Mouse (Mus musculus): ENCODE data around the gene Nr6a1. TPM values are rescaled to one million over a fixed set of nuclear protein-coding genes. Genes with fewer than 3 reads are reported as not detected.

Nr6a1 gene
- polyA plus RNA-seq, 1 experiment from 2014 or later, result 1.9 TPM

DNA sequence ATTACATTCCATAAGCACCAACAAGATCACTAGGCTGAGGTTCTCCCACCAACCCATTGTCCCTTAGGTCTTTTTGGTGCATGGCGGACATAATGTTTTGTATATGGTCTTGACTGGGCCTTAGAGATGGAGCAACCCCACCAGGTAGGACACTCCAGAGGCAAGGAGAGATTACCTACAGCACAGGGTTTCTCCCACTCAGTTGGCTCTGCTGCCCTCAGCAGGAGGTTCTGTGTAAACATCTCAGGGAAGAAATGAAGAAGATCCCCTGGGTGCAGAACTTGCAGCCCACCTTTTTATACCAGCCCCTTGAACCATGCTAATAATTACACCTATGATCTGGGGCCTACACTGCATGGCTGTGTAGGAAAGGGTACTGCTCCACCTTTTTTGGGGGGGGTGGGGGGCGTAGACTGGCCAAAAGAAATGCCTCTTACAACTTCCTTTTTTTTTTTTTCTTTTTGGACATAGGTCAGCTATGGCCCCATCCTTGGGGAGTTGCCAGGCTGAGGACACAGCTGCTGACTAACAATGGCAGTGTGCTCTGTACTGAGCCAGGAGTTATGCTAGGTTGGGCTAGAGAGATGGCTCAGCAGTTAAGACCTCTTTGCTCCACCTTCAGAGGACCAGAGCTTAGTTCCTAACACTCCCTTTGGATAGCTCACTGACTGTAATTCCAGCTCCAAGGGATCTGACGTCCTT is 17.1 kb upstream of the Nr6a1 start:
- ATAC-seq (ENCODE audit: insufficient read depth), result 0 out of 2 replicates have a peak, but pooled peaks have one; percentile 33
- no peak overlapping the region for H3K4me2 ChIP-seq
- no peaks in the 10 kb centered on the region for H3K9me3 ChIP-seq (ENCODE audit: low read depth, low read length)
- peak; percentile 24 for DNase-seq
- no peak overlapping the region for H3K4me3 ChIP-seq (ENCODE audit: low read depth, low read length)
- H3K4me1 ChIP-seq (ENCODE audit: insufficient read depth), result no peaks in the 10 kb centered on the region
- TF ChIP-seq CTCF (IDR thresholded peaks at IDR 0.05; ENCODE audit: low read depth), result no peak
- WGBS, result 67% methylated on average over 3 of the region's 3 CpGs
- H3K27ac ChIP-seq (ENCODE audit: low read depth), result no peak overlapping the region
- no peaks in the 10 kb centered on the region for H3K36me3 ChIP-seq (ENCODE audit: insufficient read depth)
- H3K27me3 ChIP-seq (ENCODE audit: insufficient read depth, low read length), result no peaks in the 10 kb centered on the region
- no peak overlapping the region for H3K9ac ChIP-seq

DNA sequence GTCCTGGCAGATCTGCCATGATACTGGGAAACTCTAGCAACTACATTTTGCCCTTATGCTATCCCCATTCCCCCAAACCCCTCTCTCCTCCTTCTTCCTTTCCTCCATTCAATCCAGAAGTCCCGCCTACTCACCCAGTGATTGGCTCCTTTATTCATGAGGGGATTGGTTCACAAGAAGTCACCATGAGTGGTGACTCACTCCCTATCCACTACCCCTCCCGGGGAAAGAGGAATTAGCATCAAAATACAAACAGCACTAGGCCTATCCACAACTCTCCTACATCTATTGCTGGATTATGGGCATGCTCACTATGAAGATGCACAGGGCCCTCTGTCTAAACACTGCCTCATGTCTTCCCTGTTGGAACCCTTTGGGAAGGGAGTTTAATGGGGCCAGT is 16.5 kb upstream of the Nr6a1 start:
- Histone ChIP-seq H3K36me3 (ENCODE audit: insufficient read depth) (no peaks in the 10 kb centered on the region), H3K27me3 (ENCODE audit: insufficient read depth, low read length) (no peaks in the 10 kb centered on the region), H3K4me3 (ENCODE audit: low read depth, low read length) (no peak overlapping the region), H3K27ac (ENCODE audit: low read depth) (no peak overlapping the region), H3K4me1 (ENCODE audit: insufficient read depth) (no peaks in the 10 kb centered on the region), H3K9ac (no peak overlapping the region), H3K4me2 (no peak overlapping the region), H3K9me3 (ENCODE audit: low read depth, low read length) (no peaks in the 10 kb centered on the region)
- DNase-seq (no peak), ATAC-seq (ENCODE audit: insufficient read depth) (no peak)
- WGBS, result 47% methylated on average over 2 of the region's 2 CpGs
- no peak for TF ChIP-seq CTCF (IDR thresholded peaks at IDR 0.05; ENCODE audit: low read depth)

DNA sequence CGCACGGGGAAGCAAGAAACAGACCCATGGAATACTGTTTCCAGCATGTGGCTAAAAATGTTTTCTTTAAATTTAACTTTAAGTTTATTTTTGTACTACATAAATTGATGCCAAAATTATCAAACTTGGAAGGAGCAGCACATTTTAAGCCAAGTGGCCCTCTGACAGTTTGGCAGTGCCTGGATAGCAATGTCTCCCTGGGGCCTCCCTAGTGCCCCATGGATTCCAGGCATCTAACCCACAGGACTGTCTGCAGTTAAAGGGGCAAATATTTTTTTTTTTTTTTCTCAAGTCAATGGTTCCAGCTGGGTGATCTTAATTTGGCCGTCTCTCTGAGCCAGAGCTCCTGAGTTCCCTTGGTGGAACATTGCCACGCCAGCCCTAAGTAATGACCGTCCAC is 15.7 kb upstream of the Nr6a1 start:
- H3K36me3 ChIP-seq (ENCODE audit: insufficient read depth), result no peaks in the 10 kb centered on the region
- H3K4me3 ChIP-seq (ENCODE audit: low read depth, low read length), result no peak overlapping the region
- TF ChIP-seq CTCF (IDR thresholded peaks at IDR 0.05; ENCODE audit: low read depth), result no peak
- no peaks in the 10 kb centered on the region for H3K9me3 ChIP-seq (ENCODE audit: low read depth, low read length)
- ATAC-seq (ENCODE audit: insufficient read depth), result no peak
- H3K27ac ChIP-seq (ENCODE audit: low read depth), result no peak overlapping the region
- H3K27me3 ChIP-seq (ENCODE audit: insufficient read depth, low read length), result no peaks in the 10 kb centered on the region
- H3K4me1 ChIP-seq (ENCODE audit: insufficient read depth), result no peaks in the 10 kb centered on the region
- no peak overlapping the region for H3K4me2 ChIP-seq
- no peak for DNase-seq
- H3K9ac ChIP-seq, result no peak overlapping the region
- WGBS, result 86% methylated on average over 5 of the region's 5 CpGs

DNA sequence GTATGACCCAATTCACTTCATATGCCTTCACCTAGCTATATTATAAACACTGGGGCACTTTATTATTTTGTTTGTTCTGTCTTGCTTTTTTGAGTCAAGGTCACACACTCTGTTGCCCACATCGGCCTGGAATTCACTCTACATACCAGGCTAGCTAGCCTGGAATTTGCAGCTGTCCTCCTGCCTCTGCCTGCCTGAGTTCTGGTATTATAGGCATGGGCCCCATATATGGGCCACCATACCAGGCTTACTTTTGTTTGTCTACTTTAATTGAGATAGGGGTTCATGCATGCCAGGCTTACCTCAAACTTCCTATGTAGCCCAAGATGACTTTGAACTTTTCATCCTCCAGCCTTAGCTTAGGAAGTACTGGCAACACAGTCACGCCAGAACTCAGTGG is 14.4 kb upstream of the Nr6a1 start:
- Histone ChIP-seq H3K4me2 (no peak overlapping the region), H3K27me3 (ENCODE audit: insufficient read depth, low read length) (no peaks in the 10 kb centered on the region), H3K9me3 (ENCODE audit: low read depth, low read length) (no peaks in the 10 kb centered on the region), H3K4me1 (ENCODE audit: insufficient read depth) (no peaks in the 10 kb centered on the region), H3K36me3 (ENCODE audit: insufficient read depth) (no peaks in the 10 kb centered on the region), H3K9ac (no peak overlapping the region), H3K4me3 (ENCODE audit: low read depth, low read length) (no peak overlapping the region), H3K27ac (ENCODE audit: low read depth) (no peak overlapping the region)
- DNase-seq (no peak), ATAC-seq (ENCODE audit: insufficient read depth) (no peak)
- no peak for TF ChIP-seq CTCF (IDR thresholded peaks at IDR 0.05; ENCODE audit: low read depth)
- 62% methylated on average over 2 of the region's 2 CpGs for WGBS

DNA sequence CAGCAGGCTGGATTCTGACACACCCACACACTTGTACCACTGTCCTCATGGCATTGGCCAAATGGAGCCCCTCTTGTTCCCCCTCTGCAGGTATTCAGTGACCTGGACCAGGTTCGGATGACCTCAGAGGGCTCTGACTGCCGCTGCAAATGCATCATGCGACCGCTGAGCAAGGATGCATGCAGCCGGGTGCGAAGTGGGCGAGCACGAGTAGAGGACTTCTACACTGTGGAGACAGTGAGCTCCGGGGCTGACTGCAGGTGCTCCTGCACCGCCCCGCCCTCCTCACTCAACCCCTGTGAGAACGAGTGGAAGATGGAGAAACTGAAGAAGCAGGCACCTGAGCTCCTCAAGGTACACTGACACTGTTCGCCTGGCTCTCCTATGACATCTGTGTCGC is 13.9 kb upstream of the Nr6a1 start:
- DNase-seq (no peak), ATAC-seq (ENCODE audit: insufficient read depth) (no peak)
- Histone ChIP-seq H3K4me2 (no peak overlapping the region), H3K4me1 (ENCODE audit: insufficient read depth) (no peaks in the 10 kb centered on the region), H3K27me3 (ENCODE audit: insufficient read depth, low read length) (no peaks in the 10 kb centered on the region), H3K9me3 (ENCODE audit: low read depth, low read length) (no peaks in the 10 kb centered on the region), H3K36me3 (ENCODE audit: insufficient read depth) (no peaks in the 10 kb centered on the region), H3K27ac (ENCODE audit: low read depth) (no peak overlapping the region), H3K9ac (no peak overlapping the region), H3K4me3 (ENCODE audit: low read depth, low read length) (no peak overlapping the region)
- no peak for TF ChIP-seq CTCF (IDR thresholded peaks at IDR 0.05; ENCODE audit: low read depth)
- WGBS, result 68% methylated on average over 14 of the region's 14 CpGs

DNA sequence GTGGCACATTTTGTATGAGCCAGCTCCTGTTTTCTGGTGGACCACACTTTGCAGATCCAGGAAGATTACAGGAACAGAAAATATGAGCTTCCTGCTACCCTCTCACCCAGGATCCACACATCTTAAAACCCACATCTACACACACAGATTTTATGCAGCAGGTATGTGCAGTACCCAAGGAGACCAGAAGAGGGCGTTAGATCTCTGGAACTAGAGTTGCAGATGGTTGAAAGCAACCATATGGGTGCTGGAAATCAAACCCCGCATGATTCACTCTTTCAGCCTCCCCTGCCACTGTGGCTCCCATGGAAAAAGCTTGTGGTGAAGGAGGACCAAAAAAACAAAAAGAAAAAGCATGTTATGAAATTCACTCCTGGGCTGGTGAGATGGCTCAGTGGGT is 11.6 kb upstream of the Nr6a1 start:
- H3K4me3 ChIP-seq (ENCODE audit: low read depth, low read length), result no peak overlapping the region

DNA sequence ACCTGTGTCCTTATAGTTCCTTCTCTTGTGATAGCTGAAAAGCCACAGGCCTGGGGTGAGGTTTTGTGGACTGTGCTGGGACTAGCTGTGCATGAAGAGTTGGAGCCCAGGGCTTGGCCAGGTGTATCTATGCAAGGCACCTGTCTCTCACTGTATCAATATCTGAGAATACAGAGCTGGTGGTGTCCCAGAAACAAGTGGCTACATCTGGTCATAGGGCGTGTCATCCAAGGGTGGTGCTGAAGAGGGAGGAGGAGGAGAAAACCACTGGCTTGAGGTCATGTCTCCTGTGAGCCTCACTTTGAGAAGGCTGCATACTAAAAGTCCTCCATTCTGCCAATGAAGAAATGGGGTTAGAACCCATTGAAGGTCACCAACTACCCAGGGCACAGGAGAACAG is 10.5 kb upstream of the Nr6a1 start:
- DNase-seq (no peak), ATAC-seq (ENCODE audit: insufficient read depth) (no peak)
- TF ChIP-seq CTCF (IDR thresholded peaks at IDR 0.05; ENCODE audit: low read depth), result no peak
- Histone ChIP-seq H3K4me2 (no peak overlapping the region), H3K4me3 (ENCODE audit: low read depth, low read length) (no peak overlapping the region), H3K9me3 (ENCODE audit: low read depth, low read length) (no peaks in the 10 kb centered on the region), H3K27me3 (ENCODE audit: insufficient read depth, low read length) (no peaks in the 10 kb centered on the region), H3K4me1 (ENCODE audit: insufficient read depth) (no peaks in the 10 kb centered on the region; the same call in 1 of the 2 replicates), H3K9ac (no peak overlapping the region), H3K27ac (ENCODE audit: low read depth) (no peak overlapping the region), H3K36me3 (ENCODE audit: insufficient read depth) (no peaks in the 10 kb centered on the region)
- 100% methylated on average over 1 of the region's 1 CpGs for WGBS

More for the DNA sequence above, 11.6 kb upstream of the Nr6a1 start:
- Histone ChIP-seq H3K4me1 (ENCODE audit: insufficient read depth) (no peaks in the 10 kb centered on the region; the same call in 1 of the 2 replicates), H3K27me3 (ENCODE audit: insufficient read depth, low read length) (no peaks in the 10 kb centered on the region), H3K9ac (no peak overlapping the region), H3K36me3 (ENCODE audit: insufficient read depth) (no peaks in the 10 kb centered on the region), H3K4me2 (no peak overlapping the region), H3K9me3 (ENCODE audit: low read depth, low read length) (no peaks in the 10 kb centered on the region), H3K27ac (ENCODE audit: low read depth) (no peak overlapping the region)
- TF ChIP-seq CTCF (IDR thresholded peaks at IDR 0.05; ENCODE audit: low read depth), result no peak
- no peak for DNase-seq
- no peak for ATAC-seq (ENCODE audit: insufficient read depth)
- WGBS, result 62% methylated on average over 2 of the region's 2 CpGs
